Mouse (Mus musculus) T-helper 1 cell (primary cell): Measurements from ENCODE around the gene Il1r2.

Experiments
- in situ Hi-C: fragments of 300-600 bp; cut with MboI, MseI; formaldehyde crosslinking; loops from one replicate; pipeline ENCODE4 v1.15.1; 2025; ENCODE audit warnings: high pct_unique_total_duplicates

Il1r2 gene

GRCm38 (mm10) chr1:40129321-40129720 lies 55.4 kb downstream of the Il1r2 start:
- in situ Hi-C loops, result loop anchor here (25.0 kb wide), 1 partner anchor 233 kb away; no protein-coding TSS in a partner anchor

DNA sequence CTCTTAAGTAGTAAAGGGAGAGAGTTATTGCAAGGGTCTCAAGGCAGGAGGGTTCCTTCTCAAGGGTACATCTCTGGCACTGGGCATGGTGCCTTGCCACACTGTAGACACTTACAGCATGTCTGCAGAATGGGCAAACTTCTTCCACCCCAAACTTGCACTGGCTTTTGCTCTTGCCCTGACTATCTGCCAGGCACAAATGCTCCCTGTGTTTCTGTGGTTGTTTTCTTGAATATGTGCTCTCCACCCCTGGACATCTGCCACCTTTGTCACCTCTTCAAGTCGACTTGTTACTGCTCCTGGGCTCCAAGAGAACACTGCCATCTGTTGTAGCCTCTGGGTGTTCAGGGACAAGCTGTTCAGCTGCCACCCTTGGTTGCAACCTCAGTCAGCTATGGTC lies 57.8 kb downstream of the Il1r2 start:
- in situ Hi-C loops, result loop anchor here (10.0 to 25.0 kb wide), 2 partner anchors 231 to 423 kb away; no protein-coding TSS in a partner anchor

DNA sequence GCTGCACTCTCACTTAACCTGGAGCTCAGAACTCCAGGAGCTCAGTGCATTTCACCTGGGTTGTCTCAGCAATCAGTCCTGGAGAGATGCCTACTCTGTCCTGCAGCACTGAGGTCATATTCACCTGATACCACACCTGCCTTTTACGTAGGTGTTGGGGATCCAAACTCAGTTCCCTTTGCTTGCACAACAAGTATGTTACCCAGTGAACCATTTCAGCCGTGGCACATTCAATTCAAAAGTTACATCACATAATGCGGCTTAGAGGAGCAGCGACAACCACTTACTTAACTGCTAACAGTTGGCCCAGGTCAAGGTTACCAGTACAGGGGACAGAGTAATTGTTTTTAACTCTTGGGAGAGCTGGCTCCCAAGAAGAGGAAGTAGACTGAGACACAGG lies 58.8 kb downstream of the Il1r2 start:
- in situ Hi-C loops, result loop anchor here (10.0 to 25.0 kb wide), 2 partner anchors 230 to 422 kb away; no protein-coding TSS in a partner anchor

DNA sequence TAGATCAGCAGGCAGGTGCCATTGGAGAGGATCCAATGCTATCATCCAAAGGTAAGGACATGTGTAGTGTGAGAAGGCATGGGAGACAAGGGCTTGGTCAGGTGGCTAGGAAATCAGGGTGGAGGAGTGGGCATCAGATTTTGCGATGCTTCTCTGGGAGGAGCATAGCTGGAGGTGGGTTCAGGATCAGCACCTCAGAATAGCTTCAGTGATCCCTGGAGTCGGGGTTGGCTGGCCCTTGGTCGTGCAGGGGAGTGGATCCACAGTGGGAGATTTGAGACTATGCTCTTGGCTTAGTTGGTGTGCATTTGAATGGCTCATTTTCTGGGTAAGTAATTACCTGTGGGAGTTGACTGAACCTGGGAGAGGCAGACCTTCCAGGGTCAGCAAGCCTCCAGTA lies 59.7 kb downstream of the Il1r2 start:
- in situ Hi-C loops, result loop anchor here (10.0 to 25.0 kb wide), 2 partner anchors 229 to 421 kb away; no protein-coding TSS in a partner anchor

DNA sequence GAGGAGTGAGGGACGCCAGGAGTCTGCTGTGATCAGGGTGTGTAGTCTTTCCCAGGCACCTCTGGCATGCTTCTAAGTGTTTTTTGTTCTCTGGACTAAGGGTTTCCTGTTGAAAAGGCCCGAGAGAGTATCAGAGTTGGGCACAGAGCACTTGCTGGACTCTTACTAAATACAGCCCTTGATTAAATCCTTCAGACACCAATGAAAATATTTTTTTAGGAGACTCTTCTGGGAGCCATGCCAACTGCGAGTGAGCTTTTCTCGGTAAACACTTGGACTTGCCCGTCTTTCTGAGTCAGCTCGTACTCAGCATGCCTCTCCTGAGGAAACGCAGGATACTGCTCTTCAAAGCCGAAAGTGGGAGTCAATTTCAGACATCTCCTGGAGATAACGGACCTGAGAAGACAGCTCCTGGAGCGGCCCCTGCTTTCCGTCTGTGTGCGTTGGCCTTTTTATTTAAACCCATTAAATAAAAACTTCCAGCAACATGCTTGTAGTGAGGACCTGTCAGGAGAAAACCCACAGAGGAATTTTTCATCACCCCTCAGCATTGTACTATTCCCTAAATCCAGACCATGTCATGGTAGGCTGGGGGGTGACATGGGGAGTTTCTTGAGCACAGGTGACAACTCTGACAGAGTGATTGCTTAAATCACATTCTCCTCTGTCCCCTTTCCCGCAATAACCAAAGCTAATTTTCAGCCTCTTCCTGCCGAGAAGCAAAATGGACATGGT lies 66.1 kb downstream of the Il1r2 start:
- in situ Hi-C loops, result loop anchor here (10.0 to 25.0 kb wide), 2 partner anchors 222 to 415 kb away; no protein-coding TSS in a partner anchor

DNA sequence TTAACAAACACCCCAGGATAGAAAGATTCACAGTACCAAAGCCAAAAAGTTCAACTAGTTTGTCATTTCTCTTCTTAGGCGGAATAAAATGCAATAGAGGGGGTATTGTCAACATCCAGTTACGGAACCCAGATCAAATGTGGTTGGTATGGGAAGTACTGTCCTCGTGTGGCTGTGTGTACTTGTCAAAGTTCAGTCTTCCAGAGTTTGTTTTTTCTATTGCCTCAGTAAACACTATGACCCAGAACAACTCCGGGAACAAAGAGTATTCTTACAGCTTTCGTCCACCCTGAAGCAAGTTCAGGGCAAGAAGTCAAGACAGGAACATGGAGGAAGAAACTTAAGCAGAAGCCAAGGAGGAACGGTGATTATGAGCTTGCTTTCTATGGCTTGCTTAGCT lies 82.2 kb downstream of the Il1r2 start:
- in situ Hi-C loops, result no loop called here

- in situ Hi-C loops, result no loop called here
Measured at GRCm38 (mm10) chr1:40163329-40163917, 89.5 kb downstream of the Il1r2 start.

DNA sequence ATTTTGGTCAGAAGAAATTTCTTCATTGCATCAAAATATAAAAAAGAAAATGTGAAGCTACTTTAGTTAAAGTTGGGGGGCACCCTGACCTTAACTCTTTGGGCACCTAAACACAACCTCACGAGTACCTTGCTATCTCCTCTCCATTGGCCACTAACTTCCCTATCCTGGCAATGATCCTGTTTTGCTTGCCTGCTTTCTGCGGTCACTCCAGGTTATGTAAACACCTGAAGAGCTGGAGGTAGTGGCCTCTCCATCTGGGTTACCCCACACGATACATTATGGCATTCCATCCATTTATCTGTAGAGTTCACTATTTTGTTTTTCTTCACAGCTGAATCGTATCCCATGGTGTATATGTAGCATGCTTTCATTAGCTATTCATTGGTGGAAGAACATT lies 90.5 kb downstream of the Il1r2 start:
- in situ Hi-C loops, result no loop called here

DNA sequence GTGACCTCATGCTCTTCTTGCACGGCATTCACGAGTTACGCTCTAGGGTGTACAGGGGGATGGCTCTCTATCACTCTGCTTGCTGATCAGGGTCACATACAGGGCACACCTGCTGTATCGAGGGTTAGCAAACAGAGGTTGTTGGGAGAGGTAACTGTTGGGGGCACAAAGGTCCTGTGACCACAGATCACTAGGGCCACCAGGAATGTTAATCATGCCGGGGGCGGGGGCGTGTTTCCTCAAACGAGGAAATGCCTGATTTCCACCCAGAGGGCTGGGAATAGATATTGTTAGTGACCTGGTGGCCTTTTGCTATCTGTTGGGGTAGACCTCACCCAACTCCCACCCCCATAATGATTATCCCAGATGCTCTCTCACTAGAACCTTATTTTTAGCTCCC lies 93.7 kb downstream of the Il1r2 start:
- in situ Hi-C loops, result no loop called here

DNA sequence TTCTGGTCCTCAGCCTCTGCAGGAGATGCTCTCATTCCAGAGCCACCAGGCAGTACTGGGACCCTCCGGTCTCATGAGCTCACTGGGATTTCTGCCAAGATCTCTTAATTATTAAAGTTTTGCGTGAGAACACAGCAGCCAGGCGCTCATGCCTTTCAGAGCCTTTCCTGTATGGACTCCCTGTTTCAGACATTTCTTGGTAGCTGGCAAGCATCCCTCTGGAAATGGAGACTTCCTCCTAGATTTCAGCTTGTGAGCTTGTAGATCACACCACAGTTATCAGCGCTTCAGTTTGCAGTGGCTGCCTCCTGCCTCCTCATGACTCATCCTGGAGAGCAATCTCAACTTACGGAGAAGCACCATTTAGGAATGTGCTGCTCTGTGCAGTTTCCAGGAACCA lies 98.0 kb downstream of the Il1r2 start:
- in situ Hi-C loops, result no loop called here

- in situ Hi-C loops, result no loop called here
Measured at GRCm38 (mm10) chr1:40174146-40174545, 100.3 kb downstream of the Il1r2 start.
